Comparison of ENCODE assay signal across 20 mouse cellular contexts in genomic region chr13:13567640-13568039, GRCm38 (mm10).
"Had no signal": no experiment of that assay in that cellular context is flagged by ENCODE, and none has a peak within 500 bp of the region (broad histone marks: within the 10 kb centered on the region; RNA-seq: fewer than 3 reads in every experiment).

No protein-coding gene starts in this region.

- DNase-seq: kidney, adult 18-20 months; kidney, adult 9 months; kidney, postnatal 14 days; kidney, postnatal 4 days; liver; lung, adult 18-20 months; lung, postnatal 10 days; lung, postnatal 4 days; midbrain, embryonic 14.5 days; right cerebral cortex, postnatal 4 days; thymus, postnatal 36 days had no signal

- H3K36me3 ChIP-seq: limb, embryonic 10.5 days; limb, embryonic 13.5 days; liver, embryonic 12.5 days; liver, embryonic 15.5 days; lung, embryonic 15.5 days; midbrain, embryonic 10.5 days; stomach, embryonic 15.5 days had no signal

- ATAC-seq: intestine, embryonic 16.5 days; liver, embryonic 12.5 days had no signal

- H3K4me1 ChIP-seq: limb, embryonic 10.5 days; limb, embryonic 13.5 days; midbrain, embryonic 10.5 days; stomach, embryonic 15.5 days had no signal

- H3K4me3 ChIP-seq: limb, embryonic 10.5 days; limb, embryonic 13.5 days; liver, embryonic 12.5 days; liver, embryonic 15.5 days; lung, embryonic 15.5 days; megakaryocyte, embryonic 14.5 days; midbrain, embryonic 10.5 days; stomach, embryonic 15.5 days had no signal

- H3K9me3 ChIP-seq: limb, embryonic 10.5 days; limb, embryonic 13.5 days; liver, embryonic 12.5 days; liver, embryonic 15.5 days; lung, embryonic 15.5 days; megakaryocyte, embryonic 14.5 days; midbrain, embryonic 10.5 days; stomach, embryonic 15.5 days had no signal

- H3K27me3 ChIP-seq: limb, embryonic 13.5 days; liver, embryonic 12.5 days; liver, embryonic 15.5 days; lung, embryonic 15.5 days; megakaryocyte, embryonic 14.5 days; stomach, embryonic 15.5 days had no signal

- H3K27ac ChIP-seq: limb, embryonic 10.5 days; limb, embryonic 13.5 days; liver, embryonic 12.5 days; liver, embryonic 15.5 days; lung, embryonic 15.5 days; midbrain, embryonic 10.5 days; stomach, embryonic 15.5 days had no signal

- H3K4me2 ChIP-seq: limb, embryonic 13.5 days; liver, embryonic 12.5 days; liver, embryonic 15.5 days; lung, embryonic 15.5 days; stomach, embryonic 15.5 days had no signal

- H3K9ac ChIP-seq: limb, embryonic 13.5 days; liver, embryonic 12.5 days; liver, embryonic 15.5 days; lung, embryonic 15.5 days; stomach, embryonic 15.5 days had no signal
